Mouse (Mus musculus): ENCODE data around the gene Vax2. TPM values are rescaled to one million over a fixed set of nuclear protein-coding genes. Genes with fewer than 3 reads are reported as not detected.

The Vax2 gene
- polyA plus RNA-seq, 1 experiment from 2014 or later = not detected

GRCm38 (mm10) chr6:83704701-83705100, 6.4 kb upstream of the Vax2 start:
- Histone ChIP-seq H3K27ac (replicated peaks) (no peak overlapping the region), H3K9ac (ENCODE audit: low read length) (no peak overlapping the region), H3K4me1 (replicated peaks; ENCODE audit: control insufficient read depth, insufficient read depth) (no peaks in the 10 kb centered on the region), H3K27me3 (ENCODE audit: control insufficient read depth, insufficient read depth, low read length) (peaks cover 42% of the 10 kb centered on the region), H3K4me3 (ENCODE audit: low read depth, low read length) (no peak overlapping the region), H3K9me3 (ENCODE audit: control insufficient read depth, low read length) (no peaks in the 10 kb centered on the region), H3K4me2 (replicated peaks; ENCODE audit: low read depth) (no peak overlapping the region), H3K36me3 (ENCODE audit: control insufficient read depth, insufficient read depth, low read length) (no peaks in the 10 kb centered on the region)
- 16% methylated on average over 5 of the region's 5 CpGs for WGBS
- ATAC-seq (ENCODE audit: low FRiP score, low TSS enrichment) (no peak), DNase-seq (ENCODE audit: low spot score) (no peak)
- no peak for TF ChIP-seq CTCF (IDR thresholded peaks at IDR 0.05; ENCODE audit: low read depth)

- Histone ChIP-seq H3K27ac (replicated peaks) (no peak overlapping the region), H3K4me2 (replicated peaks; ENCODE audit: low read depth) (no peak overlapping the region), H3K4me3 (ENCODE audit: low read depth, low read length) (no peak overlapping the region), H3K36me3 (ENCODE audit: control insufficient read depth, insufficient read depth, low read length) (no peaks in the 10 kb centered on the region), H3K4me1 (replicated peaks; ENCODE audit: control insufficient read depth, insufficient read depth) (no peaks in the 10 kb centered on the region), H3K9ac (ENCODE audit: low read length) (no peak overlapping the region), H3K9me3 (ENCODE audit: control insufficient read depth, low read length) (no peaks in the 10 kb centered on the region), H3K27me3 (ENCODE audit: control insufficient read depth, insufficient read depth, low read length) (peaks cover 48% of the 10 kb centered on the region)
- ATAC-seq (ENCODE audit: low FRiP score, low TSS enrichment) (no peak), DNase-seq (ENCODE audit: low spot score) (no peak)
- WGBS = 8% methylated on average over 6 of the region's 6 CpGs
- TF ChIP-seq EP300 (optimal IDR thresholded peaks at IDR 0.05) = no peak
- TF ChIP-seq CTCF (IDR thresholded peaks at IDR 0.05; ENCODE audit: low read depth) = no peak
These were observed 3.1 kb upstream of the Vax2 start for GRCm38 (mm10) chr6:83707738-83708510.

- ATAC-seq (ENCODE audit: low FRiP score, low TSS enrichment) (peak; percentile 43; the same call in 1 of the 2 replicates), DNase-seq (ENCODE audit: low spot score) (no peak)
- no peak for TF ChIP-seq CTCF (IDR thresholded peaks at IDR 0.05; ENCODE audit: low read depth)
- TF ChIP-seq EP300 (optimal IDR thresholded peaks at IDR 0.05) = no peak
- Histone ChIP-seq H3K4me3 (ENCODE audit: low read depth, low read length) (peak overlapping the region; percentile 35), H3K4me2 (replicated peaks; ENCODE audit: low read depth) (peak overlapping the region; percentile 55), H3K27ac (replicated peaks) (no peak overlapping the region), H3K36me3 (ENCODE audit: control insufficient read depth, insufficient read depth, low read length) (no peaks in the 10 kb centered on the region), H3K27me3 (ENCODE audit: control insufficient read depth, insufficient read depth, low read length) (peaks cover 55% of the 10 kb centered on the region), H3K9ac (ENCODE audit: low read length) (no peak overlapping the region), H3K9me3 (ENCODE audit: control insufficient read depth, low read length) (no peaks in the 10 kb centered on the region), H3K4me1 (replicated peaks; ENCODE audit: control insufficient read depth, insufficient read depth) (no peaks in the 10 kb centered on the region)
- 1% methylated on average over 32 of the region's 32 CpGs for WGBS
These were observed 550 bp upstream of the Vax2 start for GRCm38 (mm10) chr6:83710361-83711066.

GRCm38 (mm10) chr6:83711725-83712475, 836 bp downstream of the Vax2 start:
- ATAC-seq (ENCODE audit: low FRiP score, low TSS enrichment) (0 out of 2 replicates have a peak, but pooled peaks have one; percentile 35), DNase-seq (ENCODE audit: low spot score) (no peak)
- H3K4me2 ChIP-seq (replicated peaks; ENCODE audit: low read depth) = no peak overlapping the region
- no peaks in the 10 kb centered on the region for H3K4me1 ChIP-seq (replicated peaks; ENCODE audit: control insufficient read depth, insufficient read depth)
- 4% methylated on average over 45 of the region's 45 CpGs for WGBS
- no peaks in the 10 kb centered on the region for H3K36me3 ChIP-seq (ENCODE audit: control insufficient read depth, insufficient read depth, low read length)
- H3K9ac ChIP-seq (ENCODE audit: low read length) = no peak overlapping the region
- no peak overlapping the region for H3K27ac ChIP-seq (replicated peaks)
- TF ChIP-seq EP300 (optimal IDR thresholded peaks at IDR 0.05) (no peak), CTCF (IDR thresholded peaks at IDR 0.05; ENCODE audit: low read depth) (no peak)
- H3K27me3 ChIP-seq (ENCODE audit: control insufficient read depth, insufficient read depth, low read length) = peaks cover 56% of the 10 kb centered on the region
- peak overlapping the region; percentile 35 for H3K4me3 ChIP-seq (ENCODE audit: low read depth, low read length)
- no peaks in the 10 kb centered on the region for H3K9me3 ChIP-seq (ENCODE audit: control insufficient read depth, low read length)

- H3K4me3 ChIP-seq (ENCODE audit: low read depth, low read length) = no peak overlapping the region
- no peaks in the 10 kb centered on the region for H3K9me3 ChIP-seq (ENCODE audit: control insufficient read depth, low read length)
- H3K9ac ChIP-seq (ENCODE audit: low read length) = no peak overlapping the region
- ATAC-seq (ENCODE audit: low FRiP score, low TSS enrichment) (no peak), DNase-seq (ENCODE audit: low spot score) (no peak)
- H3K4me1 ChIP-seq (replicated peaks; ENCODE audit: control insufficient read depth, insufficient read depth) = no peaks in the 10 kb centered on the region
- no peaks in the 10 kb centered on the region for H3K36me3 ChIP-seq (ENCODE audit: control insufficient read depth, insufficient read depth, low read length)
- H3K4me2 ChIP-seq (replicated peaks; ENCODE audit: low read depth) = no peak overlapping the region
- peaks cover 46% of the 10 kb centered on the region for H3K27me3 ChIP-seq (ENCODE audit: control insufficient read depth, insufficient read depth, low read length)
- no peak for TF ChIP-seq EP300 (optimal IDR thresholded peaks at IDR 0.05)
- TF ChIP-seq CTCF (IDR thresholded peaks at IDR 0.05; ENCODE audit: low read depth) = no peak
- H3K27ac ChIP-seq (replicated peaks) = no peak overlapping the region
- WGBS = 7% methylated on average over 12 of the region's 12 CpGs
These were observed 2.4 kb downstream of the Vax2 start for GRCm38 (mm10) chr6:83713271-83714136.
